Mouse (Mus musculus) adrenal gland (tissue): ENCODE data around the gene Icmt.

Experiments
- intact Hi-C: fragments of 180-260 bp; cut with DNase I; formaldehyde crosslinking; loops from one replicate; pipeline ENCODE4 v1.15.1; 2025

The Icmt gene

DNA sequence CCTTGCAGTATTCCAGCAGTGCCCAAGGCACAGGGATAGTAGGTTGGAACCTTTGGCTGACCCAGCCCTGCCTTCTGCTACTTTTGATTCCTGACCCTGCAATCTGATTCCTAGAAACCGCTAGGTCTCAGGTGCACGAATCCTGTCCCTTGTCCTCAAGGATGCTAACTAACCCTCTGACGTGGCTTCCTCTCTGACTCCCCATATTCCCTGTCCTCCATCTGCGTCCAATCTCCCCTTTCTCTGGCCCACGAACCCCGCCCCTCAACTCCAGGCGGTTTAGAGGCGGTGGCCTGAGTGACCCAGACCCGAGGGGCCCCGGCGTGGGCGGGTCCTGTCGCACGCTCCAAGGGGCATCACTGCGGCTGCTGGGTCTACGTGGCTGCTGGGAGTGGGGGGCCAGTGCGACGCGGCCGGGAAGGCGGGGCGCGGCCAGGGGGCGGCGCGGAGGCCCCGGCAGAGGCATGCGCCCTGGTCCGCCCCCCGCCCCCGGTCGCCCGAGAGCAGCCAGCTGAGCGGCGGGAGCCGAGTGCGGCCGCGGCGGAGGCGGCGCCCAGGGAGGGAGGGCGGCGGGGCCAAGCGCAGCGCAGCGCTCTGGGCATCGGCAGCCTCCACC is 23.3 kb upstream of the Icmt start, which contains the start of gene Gpr153:
Gene Gpr153, plus strand, starts transcription at position 612 of the 616 bp plus-strand sequence.
- intact Hi-C loops = no loop called here

DNA sequence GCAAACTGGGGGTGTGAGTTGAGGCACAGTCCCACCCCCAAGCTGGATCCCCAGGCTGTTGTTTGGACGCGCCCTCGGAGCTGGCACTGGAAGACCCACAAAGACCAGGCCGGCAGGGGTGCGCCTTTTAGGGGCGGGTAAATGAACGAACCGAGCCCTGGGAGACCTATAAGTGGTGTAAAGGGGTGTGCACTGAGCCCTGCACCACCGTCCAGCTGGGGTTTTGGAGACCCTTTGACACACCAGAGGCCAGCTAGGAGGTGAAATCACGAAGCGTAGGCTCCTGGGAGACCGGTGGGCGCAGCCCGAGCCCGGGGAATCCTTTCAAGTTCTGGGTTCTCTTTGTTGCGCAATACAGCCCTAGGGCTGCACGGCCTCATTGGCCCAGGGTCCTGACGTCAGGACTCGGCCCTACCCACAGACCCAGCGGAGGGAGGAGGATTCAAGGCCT is 22.3 kb upstream of the Icmt start:
- intact Hi-C loops = no loop called here

DNA sequence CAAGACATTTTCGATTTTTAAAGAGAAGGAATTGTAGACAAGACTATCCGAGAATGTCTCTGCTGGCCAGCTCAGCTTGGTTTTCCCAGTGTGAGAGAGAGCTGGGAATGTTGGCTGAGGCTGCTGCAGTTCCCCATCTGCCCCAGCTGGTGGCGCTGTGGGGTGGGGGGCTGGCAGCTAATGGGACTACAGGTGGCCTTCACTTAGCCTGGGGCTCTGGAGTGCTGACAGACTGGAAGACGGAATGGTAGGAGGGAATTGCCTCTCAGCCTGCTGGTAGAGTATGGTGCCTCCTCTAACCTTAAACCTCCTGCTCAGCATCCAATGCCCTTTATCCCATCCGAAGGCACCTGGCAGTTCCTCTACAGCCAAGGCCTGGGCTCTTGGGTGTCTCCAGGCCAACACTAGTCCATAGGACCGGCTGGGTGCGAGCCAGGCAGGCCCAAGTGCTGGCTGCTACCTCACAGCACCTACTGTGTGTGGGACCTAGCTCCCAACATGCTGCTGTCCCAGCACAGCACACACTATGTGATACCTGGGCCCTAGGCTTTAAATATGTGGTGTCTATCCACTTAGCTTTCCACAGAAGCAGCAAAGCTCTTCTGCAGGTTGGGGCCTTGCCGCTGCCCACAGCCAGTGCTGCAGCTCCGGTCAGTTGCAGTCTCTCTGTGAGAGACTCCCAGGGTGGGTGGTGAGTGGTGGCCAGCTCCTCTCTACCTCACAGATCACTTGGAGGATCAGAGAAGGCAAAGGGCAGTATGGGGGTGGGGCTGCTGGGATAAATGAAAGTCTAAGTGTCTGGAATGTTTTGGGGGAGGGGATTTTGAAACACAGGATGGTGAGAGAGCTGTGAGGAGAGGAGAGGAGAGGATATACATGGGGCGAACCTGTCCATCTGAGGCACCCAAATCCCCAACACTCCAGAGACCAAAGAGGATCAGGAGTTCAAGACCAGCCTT is 20.4 kb upstream of the Icmt start:
- intact Hi-C loops = no loop called here

DNA sequence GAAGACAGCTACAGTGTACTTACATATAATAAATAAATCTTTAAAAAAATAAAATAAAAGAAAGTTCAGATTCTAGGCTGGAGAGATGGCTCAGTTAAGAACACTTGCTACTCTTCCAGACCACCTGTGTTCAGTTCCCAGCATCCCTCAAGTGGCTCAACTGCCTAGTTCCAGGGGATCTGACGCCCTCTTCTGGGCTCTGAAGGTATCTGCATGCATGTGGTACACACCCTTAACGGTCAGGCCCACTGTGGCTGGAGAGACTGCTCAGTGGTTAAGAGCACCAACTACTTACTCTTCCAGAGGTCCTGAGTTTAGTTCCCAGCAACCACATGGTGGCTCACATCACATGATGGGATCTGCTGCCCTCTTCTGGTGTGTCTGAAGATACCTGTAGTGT is 19.1 kb upstream of the Icmt start:
- intact Hi-C loops = no loop called here

DNA sequence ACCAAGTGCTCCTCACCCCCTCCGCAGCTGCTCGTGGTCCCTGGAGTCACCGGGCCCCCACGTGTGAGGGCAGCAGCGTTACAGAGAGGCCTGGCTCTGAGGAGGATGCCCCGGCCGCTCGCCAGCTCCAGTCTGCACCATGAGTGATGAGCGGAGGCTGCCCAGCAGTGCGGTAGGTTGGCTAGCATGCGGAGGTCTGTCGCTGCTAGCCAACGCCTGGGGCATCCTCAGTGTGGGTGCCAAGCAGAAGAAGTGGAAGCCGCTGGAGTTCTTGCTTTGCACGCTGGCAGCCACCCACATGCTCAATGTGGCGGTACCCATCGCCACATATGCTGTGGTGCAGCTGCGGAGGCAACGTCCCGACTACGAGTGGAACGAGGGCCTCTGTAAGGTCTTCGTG is 18.0 kb upstream of the Icmt start:
- intact Hi-C loops = no loop called here

DNA sequence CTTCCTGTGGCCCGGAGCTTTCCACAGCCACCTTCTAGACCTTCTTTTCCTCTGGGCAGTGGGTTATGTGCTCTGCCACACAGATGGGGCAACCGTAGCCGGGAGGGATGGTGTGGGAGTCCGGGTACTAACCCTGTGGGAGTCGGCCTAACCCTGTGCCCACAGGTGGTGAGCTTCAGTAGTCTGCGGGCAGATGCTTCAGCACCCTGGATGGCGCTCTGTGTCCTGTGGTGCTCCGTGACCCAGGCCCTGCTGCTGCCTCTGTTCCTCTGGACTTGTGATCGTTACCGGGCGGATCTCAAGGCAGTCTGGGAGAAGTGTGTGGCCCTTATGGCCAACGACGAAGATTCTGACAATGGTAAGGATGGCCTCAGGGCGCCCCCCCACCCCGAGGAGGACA is 15.4 kb upstream of the Icmt start:
- intact Hi-C loops = no loop called here

DNA sequence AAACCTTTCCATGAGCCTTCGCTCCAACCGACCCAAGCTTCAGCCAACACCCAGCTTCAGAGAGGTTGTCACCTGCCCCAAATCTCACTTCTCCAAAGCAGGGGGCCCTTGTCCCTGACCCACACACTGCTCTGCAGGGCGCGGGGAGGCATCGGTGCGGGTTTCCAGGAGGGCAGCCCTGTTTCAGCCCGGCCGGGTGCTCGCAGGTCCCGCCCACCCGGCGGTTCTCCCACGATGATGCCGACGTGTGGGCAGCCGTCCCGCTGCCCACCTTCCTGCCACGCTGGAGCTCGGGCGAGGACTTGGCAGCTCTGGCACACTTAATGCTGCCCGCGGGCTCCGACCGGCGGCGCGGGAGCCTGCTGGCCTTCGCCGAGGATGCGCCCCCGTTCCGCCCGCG is 14.3 kb upstream of the Icmt start:
- intact Hi-C loops = loop anchor here (1.0 kb wide), 1 partner anchor 68 kb away; no protein-coding TSS in a partner anchor

DNA sequence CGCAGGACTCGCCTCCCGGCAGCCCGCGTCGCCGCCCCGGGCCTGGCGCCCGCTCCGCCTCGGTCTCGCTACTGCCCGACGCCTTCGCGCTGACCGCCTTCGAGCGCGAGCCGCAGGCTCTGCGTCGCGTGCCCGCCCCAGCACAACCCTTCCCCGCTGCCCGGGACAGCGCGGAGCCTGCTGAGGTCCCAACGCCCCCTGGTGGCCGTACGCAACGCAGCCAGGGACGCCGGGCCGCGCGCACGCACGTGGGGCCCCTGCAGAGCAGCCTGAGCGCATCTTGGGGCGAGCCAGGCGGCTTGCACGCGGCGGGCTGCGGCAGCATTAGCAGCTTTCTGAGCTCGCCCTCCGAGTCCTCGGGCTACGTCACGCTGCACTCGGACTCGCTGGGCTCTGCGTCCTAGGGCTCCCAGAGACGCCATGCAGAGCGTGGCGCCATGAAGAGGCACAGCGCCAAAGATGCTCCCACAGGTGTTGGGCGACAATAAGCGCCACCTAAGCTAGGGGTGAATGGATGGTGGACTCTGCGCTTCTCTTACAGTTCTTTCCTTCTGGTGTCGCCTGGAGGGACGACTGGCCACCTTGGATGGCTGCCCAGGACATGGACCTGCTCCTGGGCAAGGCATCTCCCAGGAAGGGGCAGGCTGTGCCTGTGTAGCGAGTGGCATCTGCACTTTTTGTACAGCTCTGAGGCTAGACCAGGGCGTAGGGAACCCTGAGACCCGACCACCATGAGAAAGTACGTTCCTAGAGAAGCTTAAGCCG is 13.7 kb upstream of the Icmt start:
- intact Hi-C loops = loop anchor here (1.0 kb wide), 1 partner anchor 69 kb away; no protein-coding TSS in a partner anchor

DNA sequence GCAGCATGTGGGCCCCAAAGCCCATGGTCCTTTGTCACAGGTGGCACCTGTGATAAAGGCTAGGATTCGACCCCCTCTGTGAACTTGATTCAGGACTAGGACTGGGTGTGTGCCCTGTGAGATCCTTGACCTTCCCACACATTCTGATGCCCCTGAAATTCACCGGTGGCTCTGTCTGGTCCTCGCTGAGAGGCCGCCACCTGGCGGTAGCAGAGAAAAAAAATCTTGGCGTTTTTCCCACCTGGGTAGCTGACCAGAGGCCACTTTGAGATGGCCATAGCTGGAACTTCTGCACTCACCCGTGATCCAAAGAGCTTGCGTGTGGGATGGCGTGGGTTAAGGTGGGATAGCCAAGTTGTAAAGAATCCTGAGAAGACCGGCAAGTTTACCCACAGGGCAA is 11.5 kb upstream of the Icmt start:
- intact Hi-C loops = loop anchor here (2.0 kb wide), 1 partner anchor 113 kb away; no protein-coding TSS in a partner anchor

DNA sequence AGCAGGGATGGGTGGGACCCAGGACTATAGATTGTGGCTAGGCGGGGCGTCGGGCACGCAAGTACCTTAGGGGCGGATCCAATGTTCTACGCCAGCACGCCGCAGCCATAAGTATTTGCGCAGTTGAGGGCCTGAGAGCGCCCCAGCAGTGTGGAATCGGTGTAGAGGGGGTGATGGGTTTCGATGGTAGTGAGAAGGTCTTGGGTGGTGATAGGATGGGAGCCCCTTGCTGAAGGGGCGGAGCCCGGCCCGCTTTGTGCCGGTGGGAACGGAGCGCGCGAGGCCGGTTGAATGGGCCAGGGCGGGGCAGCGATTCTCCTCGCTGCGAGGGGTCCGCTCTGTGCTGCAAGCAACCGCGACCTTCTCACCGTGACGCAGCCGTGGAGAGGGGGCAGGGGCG is 10.8 kb upstream of the Icmt start:
- intact Hi-C loops = no loop called here

DNA sequence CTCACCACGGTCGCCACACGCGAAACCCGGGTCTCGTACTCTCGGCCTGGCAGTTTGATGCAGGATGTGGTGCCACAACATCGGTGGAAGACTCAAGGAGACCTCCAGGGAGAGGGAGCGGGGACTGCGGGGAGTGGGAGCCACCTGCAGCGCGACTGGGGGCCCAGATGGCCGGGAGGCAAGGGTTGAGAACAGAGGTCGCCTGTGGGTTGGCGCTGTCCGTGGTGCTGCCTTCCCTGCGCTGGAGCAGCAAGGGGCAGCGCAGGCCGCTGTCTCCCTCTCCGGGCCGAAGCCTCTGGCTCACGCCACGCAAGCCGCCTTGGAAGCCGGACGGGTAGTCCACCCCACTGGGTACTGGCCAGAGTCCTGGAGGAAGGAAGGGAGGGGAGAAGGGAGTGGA is 10.1 kb upstream of the Icmt start:
- intact Hi-C loops = no loop called here

DNA sequence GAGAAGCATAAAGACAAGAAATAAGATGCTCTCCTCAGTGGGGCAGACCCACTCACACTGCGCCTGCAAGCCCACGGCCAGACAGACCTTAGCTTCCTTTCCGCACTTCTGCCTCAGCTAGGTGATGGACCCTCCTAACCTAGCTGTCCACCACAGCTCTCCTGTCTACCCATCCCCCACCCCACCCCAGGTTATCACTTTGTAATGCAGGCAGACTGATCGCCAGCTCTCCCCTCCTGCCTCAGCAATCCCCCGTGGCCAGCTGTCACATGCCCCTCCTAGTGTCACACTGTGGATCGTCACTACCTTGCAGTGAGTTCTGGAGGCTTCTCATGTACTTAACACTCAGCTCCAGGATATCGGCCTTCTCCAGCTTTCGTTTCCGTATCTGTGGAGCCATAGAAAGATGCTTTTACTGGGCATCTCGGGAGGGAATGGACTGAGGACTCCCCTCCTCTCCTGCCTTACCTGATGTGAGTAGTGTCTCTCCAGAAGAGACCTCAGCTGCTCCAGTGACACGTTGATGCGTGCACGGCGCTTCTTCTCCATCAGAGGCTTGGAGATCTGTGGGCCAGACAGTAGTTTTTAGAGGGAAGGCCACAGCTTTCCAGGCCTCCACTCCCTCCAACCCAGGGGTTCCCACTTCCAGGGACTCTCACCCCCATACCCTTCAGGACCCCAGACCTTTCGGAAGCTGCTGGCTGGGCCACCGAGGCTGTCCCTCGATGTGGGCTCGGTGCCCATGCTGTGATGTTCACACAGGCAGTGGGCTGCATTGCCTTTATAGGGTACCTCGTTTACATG is 9.5 kb upstream of the Icmt start:
- intact Hi-C loops = no loop called here

DNA sequence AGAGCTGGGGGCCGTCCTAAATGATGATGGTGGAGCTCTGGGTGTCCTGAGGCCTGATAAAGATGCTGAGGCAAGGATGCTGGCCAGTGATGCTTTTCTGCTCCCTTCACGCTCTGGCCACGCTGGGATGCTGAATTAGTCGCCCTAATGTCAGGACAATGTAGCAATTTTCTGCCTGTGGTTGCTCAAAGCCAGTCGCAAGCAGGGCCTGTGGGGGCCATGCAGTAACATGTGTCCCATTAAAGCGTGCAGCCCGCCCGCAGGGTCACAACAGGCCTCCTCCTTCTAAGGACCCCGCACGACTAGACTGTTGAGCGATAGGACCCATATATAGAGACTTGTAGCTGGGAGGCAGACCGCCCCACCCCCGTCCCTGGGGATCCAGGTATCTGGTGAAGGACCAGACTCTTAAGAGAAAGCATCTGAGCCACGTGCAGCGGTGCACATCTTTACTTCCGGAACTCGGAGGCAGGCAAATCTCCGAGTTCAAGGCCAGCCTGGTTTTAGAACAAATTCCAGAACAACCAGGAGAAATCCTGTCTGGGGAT is 8.6 kb upstream of the Icmt start:
- intact Hi-C loops = no loop called here

DNA sequence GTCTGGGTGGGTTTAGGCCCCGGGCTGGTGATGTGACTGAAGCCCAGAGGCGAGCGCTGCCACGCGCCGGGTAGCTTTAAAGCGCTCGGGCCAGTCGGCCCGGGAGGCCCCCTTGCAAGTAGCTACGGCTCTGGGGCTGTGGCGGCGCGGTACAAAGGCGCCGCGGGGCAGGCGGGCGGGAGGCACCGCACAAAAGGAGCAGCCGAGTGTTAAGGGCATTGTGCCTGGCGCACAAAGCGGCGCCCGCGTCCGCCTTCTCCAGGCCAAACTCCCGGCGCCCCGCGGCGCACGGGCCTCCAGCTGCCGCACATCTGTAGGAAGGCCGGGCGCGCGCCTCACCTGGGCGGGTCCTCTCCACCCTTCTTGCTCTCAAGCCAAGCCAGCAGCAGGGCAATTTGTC is 6.6 kb upstream of the Icmt start:
- intact Hi-C loops = no loop called here

DNA sequence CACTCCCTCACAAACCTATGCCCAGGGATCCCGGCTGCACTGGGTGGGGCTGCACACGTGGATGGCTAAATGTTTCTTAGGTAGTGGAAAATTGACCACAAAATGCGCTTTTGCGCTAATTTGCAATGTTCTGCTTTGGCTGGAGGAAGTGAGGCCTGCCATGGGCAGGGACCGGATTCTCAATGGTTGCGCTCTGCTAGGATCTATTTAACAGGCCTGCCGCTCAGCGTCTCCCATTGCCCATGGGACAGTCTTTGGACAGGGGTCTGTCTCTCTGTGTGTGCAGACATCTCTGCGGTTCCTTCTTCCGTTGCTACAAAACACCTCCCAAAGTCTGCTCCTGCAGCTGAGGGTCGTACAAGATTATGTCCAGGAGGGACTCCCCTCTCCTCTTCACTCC is 6.0 kb upstream of the Icmt start:
- intact Hi-C loops = no loop called here

DNA sequence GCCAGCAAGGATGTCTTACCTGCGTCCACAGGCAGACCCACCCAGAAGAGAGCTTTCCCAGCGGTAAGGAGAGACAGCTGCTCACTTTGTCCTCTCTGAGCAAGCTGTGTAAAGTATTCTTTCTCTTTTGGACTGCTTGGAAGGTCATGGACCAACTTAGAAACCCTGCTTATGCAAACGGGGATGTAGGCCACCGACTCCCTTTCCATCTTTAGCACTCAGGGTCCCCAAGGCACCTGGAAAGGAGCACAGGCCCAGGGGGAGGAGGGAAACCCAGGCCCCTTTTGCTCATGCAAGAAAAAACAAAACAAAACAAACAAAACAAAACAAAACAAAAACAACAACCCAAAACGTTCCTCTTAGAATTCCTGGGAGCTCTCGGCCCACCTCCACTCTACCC is 5.5 kb upstream of the Icmt start, which contains the start of gene Hes3:
Gene Hes3, minus strand, starts transcription at position 101 of the 400 bp plus-strand sequence.
- intact Hi-C loops = no loop called here

DNA sequence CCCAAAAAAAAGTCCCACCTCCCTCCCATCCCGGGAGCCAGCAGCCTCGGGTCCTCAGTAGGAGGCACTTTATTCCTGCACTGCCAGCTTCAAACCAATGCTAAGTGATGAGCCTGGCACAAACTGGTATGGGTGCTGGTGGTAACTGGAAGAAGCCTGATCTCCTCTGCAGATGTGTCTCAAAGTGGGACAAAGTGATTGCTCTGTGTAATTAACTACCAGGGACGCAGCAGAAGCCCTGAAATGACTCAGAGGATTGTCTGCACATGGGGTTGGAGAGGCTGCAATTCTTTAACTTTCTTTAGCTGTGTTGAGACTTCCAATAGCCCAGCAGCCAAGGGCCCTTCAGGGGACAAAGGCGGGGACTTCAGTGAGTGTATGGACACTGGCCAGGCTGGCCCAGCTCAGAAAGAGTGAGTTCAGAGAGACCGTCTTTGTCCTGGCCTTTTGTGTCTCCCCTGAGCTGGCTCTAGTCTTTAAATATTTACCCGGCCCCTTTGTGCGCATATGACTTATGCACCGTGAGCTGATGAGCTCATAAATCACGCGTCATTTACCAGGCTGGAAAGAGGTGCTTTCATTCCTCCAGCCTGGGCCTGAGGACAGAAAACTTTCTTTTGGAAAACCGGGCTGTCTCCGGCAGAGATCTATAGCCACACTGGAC is 4.8 kb upstream of the Icmt start:
- intact Hi-C loops = no loop called here

DNA sequence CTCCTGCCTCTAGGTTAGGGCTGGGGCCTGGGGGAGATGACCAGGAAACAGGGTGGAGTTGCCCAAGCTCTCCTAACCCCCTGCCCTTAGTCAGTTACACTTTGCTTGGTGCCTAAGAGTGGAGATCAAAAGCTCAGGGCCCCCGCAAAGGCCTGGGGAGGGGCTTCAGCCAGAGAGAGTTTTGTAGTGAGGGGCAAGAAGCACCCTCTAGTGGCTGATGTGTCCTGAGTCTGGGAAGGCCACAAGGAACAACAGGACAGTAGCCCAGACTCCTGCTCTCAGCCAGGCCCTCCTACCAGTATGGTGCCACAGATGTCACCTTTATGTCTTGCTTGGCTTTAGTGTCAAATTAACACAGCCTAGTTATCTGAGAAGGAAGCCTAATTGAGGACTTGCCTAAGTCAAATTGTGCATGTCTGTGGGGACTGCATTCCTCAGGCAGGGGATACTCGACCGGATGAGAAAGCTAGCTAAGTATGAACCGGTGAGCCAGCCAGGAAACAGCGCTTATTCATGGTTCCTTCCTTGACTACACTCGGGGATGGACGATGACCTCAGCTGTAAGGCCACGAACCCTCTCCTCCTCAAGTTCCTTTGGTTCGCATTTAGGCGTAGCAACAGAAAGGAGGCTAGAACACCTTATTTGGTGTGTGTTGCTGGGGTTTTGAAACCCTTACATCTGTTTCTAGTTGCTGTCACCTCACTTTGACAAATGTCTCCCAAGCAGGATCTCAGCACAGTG is 2.7 kb upstream of the Icmt start:
- intact Hi-C loops = no loop called here

DNA sequence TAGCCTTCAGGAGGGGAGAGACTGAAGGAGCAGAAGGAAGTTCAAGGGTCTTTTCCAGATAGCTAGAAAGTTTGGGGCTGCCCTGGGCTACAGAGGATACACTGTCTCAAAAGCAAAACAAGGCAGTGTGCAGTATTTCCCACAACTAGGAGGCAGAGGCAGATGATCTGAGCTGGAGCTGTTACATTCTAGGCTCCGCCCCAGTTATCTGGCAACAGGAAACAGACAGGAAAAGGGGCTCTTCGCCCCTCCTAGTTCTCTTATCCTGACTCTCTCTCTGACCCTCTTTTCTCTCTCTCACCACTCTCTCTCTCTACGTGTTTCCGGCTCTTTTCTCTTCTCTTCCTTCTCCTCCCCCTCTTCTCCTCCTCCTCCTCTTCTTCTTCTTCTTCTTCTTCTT is 1.1 kb upstream of the Icmt start:
- intact Hi-C loops = no loop called here
